Mouse (Mus musculus): ENCODE data around the gene Olfr472.
"Not testable (repeated sequence)": the region's sequence is repeated elsewhere in the genome, so short reads cannot be mapped to it uniquely, and the experiment has no call there.

Gene Olfr472

DNA sequence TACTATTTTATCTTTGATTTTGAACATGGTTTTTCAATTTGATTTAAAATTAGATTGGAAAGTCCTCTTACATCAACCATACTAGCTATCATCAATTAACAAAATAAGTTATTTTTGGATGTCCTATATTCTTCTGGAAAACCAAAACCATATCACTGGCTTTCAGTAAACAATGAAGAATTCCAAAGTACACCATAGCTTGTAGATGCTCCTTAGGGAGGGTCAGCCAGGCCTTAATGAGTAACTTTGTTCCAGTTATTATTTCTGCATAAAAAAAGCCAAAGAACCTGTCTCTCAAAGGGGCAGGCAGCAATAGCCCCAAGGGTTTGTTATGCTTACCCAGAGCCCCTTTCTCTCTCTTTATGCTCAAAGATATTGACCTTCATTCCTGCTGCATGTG, at the start of gene Olfr472:
Olfr472 (plus strand) TSS at position 301 of the 400 bp plus-strand sequence.
- DNase-seq (ENCODE audit: low spot score in 2 of 2) = no peak

DNA sequence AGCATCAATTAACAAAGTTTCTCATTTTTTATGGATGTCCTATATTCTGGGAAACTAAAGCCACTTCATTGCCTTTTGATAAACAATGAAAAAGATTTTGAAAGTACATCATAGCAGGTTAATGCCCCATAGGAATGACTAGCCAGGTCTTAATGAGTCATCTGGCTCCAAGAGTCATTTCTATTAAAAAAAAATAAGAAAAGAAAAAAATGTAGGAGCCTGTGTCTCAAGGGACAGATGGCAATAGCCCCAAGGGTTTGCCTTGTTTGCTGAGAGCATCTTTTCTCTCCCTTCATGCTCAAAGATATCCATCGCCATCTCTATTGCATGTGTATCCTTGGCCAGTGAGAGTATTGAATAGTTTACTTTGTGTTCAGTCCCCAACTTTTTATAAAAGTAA, 32.4 kb downstream of the Olfr472 start, which contains the start of gene Olfr473:
Olfr473 (plus strand) TSS at position 301 of the 400 bp plus-strand sequence.
- DNase-seq (ENCODE audit: low spot score in 2 of 2) = no peak

GRCm38 (mm10) chr7:107952539-107952938, 54.8 kb downstream of the Olfr472 start:
- not testable (repeated sequence) for DNase-seq (ENCODE audit: low spot score in 2 of 2)

DNA sequence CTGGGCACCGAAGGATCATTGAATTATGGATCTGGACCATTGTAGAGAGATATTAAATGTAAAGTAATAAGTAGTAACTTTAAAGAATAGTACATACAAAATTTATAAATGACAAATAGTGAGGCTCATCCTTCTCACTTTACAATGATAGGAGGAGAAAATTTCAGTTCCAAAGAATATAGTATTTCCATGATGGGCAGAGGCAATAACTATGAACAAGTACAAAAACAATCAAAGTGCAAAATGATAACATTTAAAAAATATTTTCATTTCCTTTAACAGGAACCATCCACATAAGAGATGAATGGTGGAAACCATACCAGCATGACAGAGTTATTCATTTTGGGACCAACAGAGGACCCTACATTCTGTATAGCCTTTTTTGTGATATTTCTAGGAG, 56.6 kb downstream of the Olfr472 start, which contains the start of gene Olfr474:
Olfr474 (plus strand) TSS at position 301 of the 400 bp plus-strand sequence.
- no peak for DNase-seq (ENCODE audit: low spot score in 2 of 2)

All from urinary bladder, postnatal 36 days (tissue).